Mouse (Mus musculus): ENCODE results near the gene As3mt. TPM values are rescaled to one million over a fixed set of nuclear protein-coding genes. Genes with fewer than 3 reads are reported as not detected.
"Not testable (repeated sequence)": the region's sequence is repeated elsewhere in the genome, so short reads cannot be mapped to it uniquely, and the experiment has no call there.

The As3mt gene
- polyA plus RNA-seq, 1 experiment from 2014 or later = 18.6 TPM

DNA sequence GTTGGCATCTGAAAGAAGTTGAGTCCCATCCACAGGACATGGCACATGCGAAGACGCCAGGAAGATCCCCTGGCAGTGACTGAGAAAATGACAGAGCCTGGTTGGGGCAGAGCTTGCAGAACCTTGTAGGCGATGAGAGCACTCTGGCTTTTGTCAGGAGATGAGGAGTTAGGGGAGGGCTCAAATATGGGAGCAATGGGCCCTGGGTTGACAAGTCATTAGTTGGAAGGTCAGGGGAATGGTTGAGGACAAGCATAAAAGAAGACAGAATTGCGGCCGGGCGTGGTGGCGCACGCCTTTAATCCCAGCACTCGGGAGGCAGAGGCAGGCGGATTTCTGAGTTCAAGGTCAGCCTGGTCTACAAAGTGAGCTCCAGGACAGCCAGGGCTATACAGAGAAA is 52.7 kb downstream of the As3mt start:
- 86% methylated on average over 10 of the region's 10 CpGs for WGBS
- not testable (repeated sequence) for H3K27me3 ChIP-seq; H3K9ac ChIP-seq (replicated peaks); ATAC-seq (replicated peaks); H3K4me2 ChIP-seq (replicated peaks); H3K9me3 ChIP-seq; H3K27ac ChIP-seq (replicated peaks); H3K36me3 ChIP-seq; H3K4me3 ChIP-seq
- H3K4me1 ChIP-seq = peaks cover 28% of the 10 kb centered on the region

DNA sequence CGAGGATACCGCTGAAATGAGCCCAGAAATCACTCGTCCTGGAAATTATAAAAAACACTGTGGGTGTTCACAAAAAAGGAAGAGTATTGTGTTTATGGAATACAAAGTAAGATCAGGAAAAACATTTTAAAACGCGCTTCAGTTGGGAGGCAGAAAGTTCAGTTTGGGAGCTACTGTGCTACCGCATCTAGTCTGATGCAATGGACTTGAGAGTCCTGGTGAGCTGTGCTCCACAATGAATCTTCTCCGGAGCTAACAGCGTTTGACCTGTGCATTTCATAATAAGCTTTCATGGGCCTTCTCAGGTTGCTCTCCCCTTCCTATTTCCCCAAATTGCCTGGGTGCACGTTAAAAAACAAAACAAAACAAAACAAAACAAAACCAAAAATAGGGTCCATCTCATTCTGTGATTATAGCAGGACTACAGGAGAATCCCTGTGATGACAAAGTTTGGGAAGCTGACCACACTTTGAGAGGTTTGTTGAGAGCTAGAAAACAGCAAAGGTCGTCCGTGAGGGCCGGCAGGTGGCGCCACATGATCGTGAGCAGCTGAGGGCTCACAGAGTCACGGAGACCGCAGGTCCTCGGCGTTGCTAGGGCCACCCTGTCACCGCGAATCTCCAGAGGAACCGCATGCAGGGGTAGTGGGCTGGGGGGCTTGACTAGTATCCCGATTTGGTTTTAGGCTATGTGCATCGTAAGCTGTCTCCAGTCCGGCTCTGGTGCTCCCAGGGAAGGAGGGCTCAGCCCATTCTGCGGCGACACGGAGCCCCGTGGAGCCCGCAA is 53.3 kb downstream of the As3mt start:
- Histone ChIP-seq H3K4me3 (peak overlapping the region; percentile 64), H3K4me2 (replicated peaks) (peak overlapping the region; percentile 93), H3K4me1 (peaks cover 30% of the 10 kb centered on the region), H3K9ac (replicated peaks) (no peak overlapping the region), H3K36me3 (no peaks in the 10 kb centered on the region), H3K27ac (replicated peaks) (peak overlapping the region; percentile 75), H3K9me3 (no peaks in the 10 kb centered on the region), H3K27me3 (peaks cover 7% of the 10 kb centered on the region; the same call in 1 of the 2 replicates)
- WGBS = 17% methylated on average over 29 of the region's 29 CpGs
- peak; percentile 80 for ATAC-seq (replicated peaks)

DNA sequence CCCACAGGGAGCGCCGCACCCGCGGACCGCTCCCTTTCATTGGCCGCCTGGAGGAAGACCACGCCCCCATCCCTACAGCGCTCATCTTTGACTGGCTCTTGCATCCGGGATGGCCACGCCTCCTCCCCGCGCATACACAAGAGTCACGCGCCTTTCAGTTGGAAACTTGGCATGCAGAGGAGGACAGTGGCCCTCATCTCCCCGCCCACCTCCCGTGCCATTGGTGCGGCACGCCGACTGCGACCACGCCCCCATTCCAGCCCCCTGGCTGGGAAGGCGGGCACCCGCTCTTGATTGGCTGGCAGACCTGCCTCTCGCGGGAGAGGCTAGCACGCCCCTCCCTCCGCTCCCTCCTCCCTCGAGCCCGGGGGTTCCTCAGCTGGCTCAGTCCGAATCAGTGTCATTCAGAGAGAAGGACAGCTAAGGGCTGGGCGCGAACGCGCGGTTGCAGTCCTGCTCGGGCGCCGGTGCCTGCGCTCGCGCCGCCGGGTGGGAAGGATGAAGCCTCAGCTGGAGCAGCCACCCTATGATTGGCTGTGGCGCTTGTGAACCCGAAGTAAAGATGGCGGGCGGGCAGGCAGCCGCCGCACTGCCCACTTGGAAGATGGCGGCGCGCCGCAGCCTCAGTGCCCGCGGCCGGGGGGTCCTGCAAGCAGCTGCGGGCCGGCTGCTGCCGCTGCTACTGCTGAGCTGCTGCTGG is 54.1 kb downstream of the As3mt start, which contains the start of gene Cnnm2:
TSS of gene Cnnm2 (plus strand) at position 350 of the 700 bp plus-strand sequence.
- peak within 1 kb of the TSS; percentile 64 for H3K4me3 ChIP-seq
- peak; percentile 97 for ATAC-seq (replicated peaks)
- under 1% methylated on average over 59 of the region's 59 CpGs for WGBS
- no peaks in the 10 kb centered on the region for H3K9me3 ChIP-seq
- peak within 1 kb of the TSS; percentile 93 for H3K4me2 ChIP-seq (replicated peaks)
- peaks cover 34% of the 10 kb centered on the region for H3K4me1 ChIP-seq
- peak within 1 kb of the TSS; percentile 66 for H3K9ac ChIP-seq (replicated peaks)
- peaks cover 7% of the 10 kb centered on the region; the same call in 1 of the 2 replicates for H3K27me3 ChIP-seq
- H3K27ac ChIP-seq (replicated peaks) = peak within 1 kb of the TSS; percentile 88
- H3K36me3 ChIP-seq = no peaks in the 10 kb centered on the region

DNA sequence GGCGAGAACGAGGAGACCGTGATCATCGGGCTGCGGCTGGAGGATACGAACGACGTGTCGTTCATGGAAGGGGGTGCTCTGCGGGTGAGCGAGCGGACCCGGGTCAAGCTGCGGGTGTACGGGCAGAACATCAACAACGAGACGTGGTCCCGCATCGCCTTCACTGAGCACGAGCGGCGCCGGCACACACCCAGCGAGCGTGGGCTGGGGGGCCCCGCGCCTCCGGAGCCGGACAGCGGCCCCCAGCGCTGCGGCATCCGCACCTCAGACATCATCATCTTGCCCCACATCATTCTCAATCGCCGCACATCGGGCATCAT is 54.7 kb downstream of the As3mt start:
- no peaks in the 10 kb centered on the region for H3K36me3 ChIP-seq
- H3K4me1 ChIP-seq = peaks cover 37% of the 10 kb centered on the region
- no peak for ATAC-seq (replicated peaks)
- no peaks in the 10 kb centered on the region for H3K9me3 ChIP-seq
- H3K4me2 ChIP-seq (replicated peaks) = peak overlapping the region; percentile 88
- H3K4me3 ChIP-seq = peak overlapping the region; percentile 64
- H3K27ac ChIP-seq (replicated peaks) = peak overlapping the region; percentile 88
- peaks cover 7% of the 10 kb centered on the region; the same call in 1 of the 2 replicates for H3K27me3 ChIP-seq
- under 1% methylated on average over 36 of the region's 36 CpGs for WGBS
- H3K9ac ChIP-seq (replicated peaks) = peak overlapping the region; percentile 66

DNA sequence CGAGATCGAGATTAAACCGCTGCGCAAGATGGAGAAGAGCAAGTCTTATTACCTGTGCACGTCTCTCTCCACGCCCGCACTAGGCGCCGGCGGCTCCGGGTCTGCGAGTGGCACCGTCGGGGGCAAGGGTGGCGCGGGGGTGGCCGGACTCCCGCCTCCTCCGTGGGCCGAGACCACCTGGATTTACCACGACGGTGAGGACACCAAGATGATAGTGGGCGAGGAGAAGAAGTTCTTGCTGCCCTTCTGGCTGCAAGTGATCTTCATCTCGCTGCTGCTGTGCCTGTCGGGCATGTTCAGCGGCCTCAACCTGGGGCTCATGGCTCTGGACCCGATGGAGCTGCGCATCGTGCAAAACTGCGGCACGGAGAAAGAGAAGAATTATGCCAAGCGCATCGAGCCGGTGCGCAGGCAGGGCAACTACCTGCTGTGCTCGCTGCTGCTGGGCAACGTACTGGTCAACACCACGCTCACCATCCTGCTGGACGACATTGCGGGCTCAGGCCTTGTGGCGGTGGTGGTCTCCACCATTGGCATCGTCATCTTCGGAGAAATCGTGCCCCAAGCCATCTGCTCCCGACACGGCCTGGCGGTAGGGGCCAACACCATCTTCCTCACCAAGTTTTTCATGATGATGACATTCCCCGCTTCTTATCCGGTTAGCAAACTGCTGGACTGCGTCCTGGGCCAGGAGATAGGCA is 55.2 kb downstream of the As3mt start:
- H3K9me3 ChIP-seq = no peaks in the 10 kb centered on the region
- H3K4me2 ChIP-seq (replicated peaks) = peak overlapping the region; percentile 88
- H3K27me3 ChIP-seq = peaks cover 7% of the 10 kb centered on the region; the same call in 1 of the 2 replicates
- peak overlapping the region; percentile 66 for H3K9ac ChIP-seq (replicated peaks)
- H3K4me3 ChIP-seq = peak overlapping the region; percentile 64
- under 1% methylated on average over 50 of the region's 50 CpGs for WGBS
- no peaks in the 10 kb centered on the region for H3K36me3 ChIP-seq
- peak overlapping the region; percentile 88 for H3K27ac ChIP-seq (replicated peaks)
- no peak for ATAC-seq (replicated peaks)
- peaks cover 37% of the 10 kb centered on the region for H3K4me1 ChIP-seq

DNA sequence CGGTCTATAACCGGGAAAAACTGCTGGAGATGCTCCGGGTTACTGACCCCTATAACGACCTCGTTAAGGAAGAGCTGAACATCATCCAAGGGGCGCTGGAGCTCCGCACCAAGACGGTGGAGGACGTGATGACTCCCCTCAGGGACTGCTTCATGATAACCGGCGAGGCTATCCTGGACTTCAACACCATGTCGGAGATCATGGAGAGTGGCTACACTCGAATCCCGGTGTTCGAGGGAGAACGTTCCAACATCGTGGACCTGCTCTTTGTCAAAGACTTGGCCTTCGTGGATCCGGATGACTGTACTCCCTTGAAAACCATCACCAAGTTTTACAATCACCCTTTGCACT is 55.7 kb downstream of the As3mt start:
- Histone ChIP-seq H3K4me1 (peaks cover 37% of the 10 kb centered on the region), H3K9me3 (no peaks in the 10 kb centered on the region), H3K9ac (replicated peaks) (peak overlapping the region; percentile 66), H3K4me2 (replicated peaks) (peak overlapping the region; percentile 88), H3K36me3 (no peaks in the 10 kb centered on the region), H3K27me3 (peaks cover 7% of the 10 kb centered on the region; the same call in 1 of the 2 replicates), H3K4me3 (peak overlapping the region; percentile 64), H3K27ac (replicated peaks) (no peak overlapping the region)
- ATAC-seq (replicated peaks) = no peak
- WGBS = 2% methylated on average over 19 of the region's 19 CpGs

DNA sequence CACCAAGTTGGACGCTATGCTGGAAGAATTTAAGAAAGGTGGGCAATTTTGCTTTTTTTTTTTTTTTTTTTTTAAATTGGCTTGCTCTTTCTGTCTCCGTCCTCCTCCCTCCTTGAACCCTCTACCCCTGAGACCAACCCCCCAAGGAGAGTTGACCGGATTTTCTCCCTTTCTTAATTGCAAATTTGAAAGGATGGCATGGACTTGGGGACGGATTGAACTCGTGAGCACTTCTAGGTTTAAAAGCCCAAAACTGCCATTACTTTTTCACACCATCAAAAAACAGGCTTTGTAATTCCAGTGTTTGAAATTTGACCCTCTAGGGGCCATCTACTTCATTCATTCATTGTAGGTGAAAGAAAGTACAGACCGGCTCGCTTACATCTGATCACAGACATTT is 56.1 kb downstream of the As3mt start:
- no peak for ATAC-seq (replicated peaks)
- WGBS = 18% methylated on average over 7 of the region's 7 CpGs
- no peak overlapping the region for H3K9ac ChIP-seq (replicated peaks)
- peaks cover 37% of the 10 kb centered on the region for H3K4me1 ChIP-seq
- peak overlapping the region; percentile 88 for H3K4me2 ChIP-seq (replicated peaks)
- H3K27ac ChIP-seq (replicated peaks) = no peak overlapping the region
- no peaks in the 10 kb centered on the region for H3K9me3 ChIP-seq
- no peaks in the 10 kb centered on the region for H3K36me3 ChIP-seq
- H3K4me3 ChIP-seq = peak overlapping the region; percentile 64
- H3K27me3 ChIP-seq = peaks cover 7% of the 10 kb centered on the region; the same call in 1 of the 2 replicates

DNA sequence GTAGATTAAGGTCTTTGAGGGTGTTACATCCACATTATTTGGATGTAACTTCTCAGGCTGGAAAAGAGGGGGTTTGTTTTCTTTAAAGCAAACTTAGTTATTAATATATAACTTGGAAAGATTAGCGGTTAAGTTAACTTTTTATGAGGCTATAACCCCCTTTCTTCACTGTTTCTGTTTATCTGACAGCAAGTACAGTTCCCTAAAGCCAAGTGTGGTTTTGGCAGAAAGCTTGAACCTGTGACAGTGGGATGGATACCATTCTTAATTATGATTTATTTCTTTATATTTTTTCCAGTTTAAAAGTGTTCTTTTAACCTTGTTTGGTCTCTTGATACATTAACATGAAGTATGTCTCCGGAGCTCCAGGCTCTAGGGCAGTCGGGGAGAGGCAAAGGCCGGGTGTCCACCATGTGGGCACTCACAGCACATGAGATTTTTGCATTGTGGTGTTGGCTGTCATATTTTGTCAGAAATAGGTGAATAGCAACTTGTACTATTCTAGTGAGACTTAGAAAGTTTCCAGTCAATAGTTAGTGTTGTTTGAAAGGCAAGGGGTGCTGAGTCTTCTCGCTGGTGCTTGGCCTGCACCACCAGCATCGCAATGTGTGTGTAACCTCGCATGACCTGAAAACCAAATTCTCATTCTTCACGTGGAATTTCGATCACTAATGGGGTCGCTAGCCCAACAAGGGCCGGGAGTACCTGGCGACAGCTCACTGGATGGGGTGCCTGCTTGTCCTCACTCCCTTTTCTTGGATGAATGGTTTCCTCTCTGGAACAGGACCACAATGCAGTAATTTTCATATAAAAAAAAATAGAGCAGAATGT is 56.9 kb downstream of the As3mt start:
- Histone ChIP-seq H3K27ac (replicated peaks) (no peak overlapping the region), H3K9ac (replicated peaks) (no peak overlapping the region), H3K36me3 (no peaks in the 10 kb centered on the region), H3K4me3 (peak overlapping the region; percentile 64), H3K27me3 (peaks cover 7% of the 10 kb centered on the region; the same call in 1 of the 2 replicates), H3K4me2 (replicated peaks) (peak overlapping the region; percentile 88), H3K4me1 (peaks cover 37% of the 10 kb centered on the region), H3K9me3 (no peaks in the 10 kb centered on the region)
- WGBS = 57% methylated on average over 12 of the region's 12 CpGs
- ATAC-seq (replicated peaks) = no peak

DNA sequence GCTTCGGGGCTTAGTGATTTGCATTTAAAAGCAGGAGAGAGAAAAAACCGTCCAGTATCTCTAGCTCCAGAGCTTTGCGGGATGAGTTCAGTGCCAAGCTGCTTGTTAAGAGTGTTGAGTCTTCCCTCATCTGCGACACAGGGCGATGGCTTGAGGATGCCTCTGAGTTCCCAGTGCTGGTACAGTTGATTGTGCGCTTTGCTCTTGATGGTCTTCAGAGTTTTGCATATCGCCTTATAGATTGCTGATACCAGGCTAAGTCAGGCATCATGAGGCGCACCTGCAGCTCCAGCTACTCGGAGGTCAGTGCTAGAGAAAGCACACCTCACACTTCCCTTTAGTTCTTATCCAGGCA is 57.5 kb downstream of the As3mt start:
- H3K4me2 ChIP-seq (replicated peaks) = peak overlapping the region; percentile 88
- peaks cover 37% of the 10 kb centered on the region for H3K4me1 ChIP-seq
- H3K36me3 ChIP-seq = no peaks in the 10 kb centered on the region
- peak overlapping the region; percentile 64 for H3K4me3 ChIP-seq
- no peaks in the 10 kb centered on the region for H3K9me3 ChIP-seq
- no peak for ATAC-seq (replicated peaks)
- H3K27me3 ChIP-seq = peaks cover 7% of the 10 kb centered on the region; the same call in 1 of the 2 replicates
- 51% methylated on average over 9 of the region's 9 CpGs for WGBS
- H3K9ac ChIP-seq (replicated peaks) = no peak overlapping the region
- no peak overlapping the region for H3K27ac ChIP-seq (replicated peaks)

DNA sequence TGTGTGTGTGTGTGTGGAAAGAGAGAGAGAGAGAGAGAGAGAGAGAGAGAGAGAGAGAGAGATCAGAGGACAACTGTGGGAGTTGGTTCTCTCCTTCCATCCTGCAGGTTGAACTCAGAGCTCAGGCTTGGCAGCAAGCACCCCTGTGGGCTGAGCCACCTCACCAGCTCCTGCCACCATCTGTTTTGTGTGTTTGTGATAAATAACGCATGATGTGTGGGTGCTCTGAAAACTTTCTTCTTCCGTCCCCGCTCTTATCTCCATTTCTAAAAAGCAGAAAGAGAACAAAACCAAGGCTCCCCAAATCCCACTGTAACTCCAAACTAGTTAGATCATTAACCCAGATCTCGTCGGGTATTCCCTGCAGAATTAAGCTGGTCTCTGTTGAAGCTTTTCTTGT is 58.9 kb downstream of the As3mt start:
- Histone ChIP-seq H3K36me3 (no peaks in the 10 kb centered on the region), H3K9me3 (no peaks in the 10 kb centered on the region), H3K27ac (replicated peaks) (no peak overlapping the region), H3K4me2 (replicated peaks) (no peak overlapping the region; the same call in 1 of the 2 replicates), H3K4me1 (peaks cover 37% of the 10 kb centered on the region), H3K27me3 (peaks cover 7% of the 10 kb centered on the region; the same call in 1 of the 2 replicates), H3K4me3 (no peak overlapping the region), H3K9ac (replicated peaks) (no peak overlapping the region)
- ATAC-seq (replicated peaks) = no peak
- 57% methylated on average over 5 of the region's 5 CpGs for WGBS

DNA sequence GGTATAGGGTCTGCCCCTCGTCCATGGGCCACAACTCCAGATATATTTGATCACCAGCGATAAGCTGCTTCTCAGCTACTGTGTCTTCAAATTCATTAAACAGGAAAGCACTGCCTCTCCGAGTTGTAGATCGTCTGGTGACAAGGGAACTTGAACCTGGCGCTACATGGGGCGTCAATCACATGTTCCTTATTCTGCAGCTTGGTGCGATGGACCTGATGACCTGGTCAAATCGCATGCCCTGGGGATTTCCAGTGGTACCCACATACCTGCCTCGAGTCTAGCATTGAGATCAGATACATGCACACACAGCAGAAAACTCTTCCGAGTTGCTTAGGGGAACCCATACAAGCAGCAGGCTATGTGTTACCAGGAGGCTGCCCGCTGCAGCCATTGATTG is 62.5 kb downstream of the As3mt start:
- Histone ChIP-seq H3K27ac (replicated peaks) (no peak overlapping the region), H3K9ac (replicated peaks) (no peak overlapping the region), H3K27me3 (no peaks in the 10 kb centered on the region), H3K4me2 (replicated peaks) (no peak overlapping the region), H3K4me3 (no peak overlapping the region), H3K9me3 (no peaks in the 10 kb centered on the region), H3K4me1 (peaks cover 10% of the 10 kb centered on the region), H3K36me3 (no peaks in the 10 kb centered on the region)
- no peak for ATAC-seq (replicated peaks)
- 91% methylated on average over 11 of the region's 11 CpGs for WGBS

Data from forebrain, embryonic 15.5 days (tissue).